Mouse (Mus musculus): ENCODE measurements around the gene Acvrl1. TPM values are rescaled to one million over a fixed set of nuclear protein-coding genes. Genes with fewer than 3 reads are reported as not detected.

Gene Acvrl1
- polyA plus RNA-seq, 1 experiment from 2014 or later = 2.6 TPM

GRCm38 (mm10) chr15:101086451-101086850 lies 41.9 kb upstream of the Acvrl1 start:
- WGBS (ENCODE audit: insufficient replicate concordance) = 72% methylated on average over 9 of the region's 9 CpGs
- Histone ChIP-seq H3K4me3 (ENCODE audit: low read depth, low read length) (no peak overlapping the region), H3K4me2 (ENCODE audit: low read depth, low read length) (no peak overlapping the region), H3K9ac (replicated peaks) (no peak overlapping the region), H3K36me3 (replicated peaks; ENCODE audit: insufficient read depth, low read length) (no peaks in the 10 kb centered on the region), H3K27me3 (ENCODE audit: insufficient read depth, low read length) (no peaks in the 10 kb centered on the region), H3K4me1 (ENCODE audit: insufficient read depth) (no peaks in the 10 kb centered on the region), H3K27ac (ENCODE audit: low read depth) (no peak overlapping the region), H3K9me3 (ENCODE audit: low read length) (no peaks in the 10 kb centered on the region)
- ATAC-seq (no peak), DNase-seq (no peak)
- TF ChIP-seq EP300 (IDR thresholded peaks at IDR 0.05; ENCODE audit: low read depth) (no peak), CTCF (IDR thresholded peaks at IDR 0.05; ENCODE audit: low read depth) (no peak)

- DNase-seq (no peak), ATAC-seq (no peak)
- no peak overlapping the region for H3K27ac ChIP-seq (ENCODE audit: low read depth)
- no peaks in the 10 kb centered on the region for H3K4me1 ChIP-seq (ENCODE audit: insufficient read depth)
- H3K4me3 ChIP-seq (ENCODE audit: low read depth, low read length) = no peak overlapping the region
- H3K9me3 ChIP-seq (ENCODE audit: low read length) = no peaks in the 10 kb centered on the region
- no peaks in the 10 kb centered on the region for H3K27me3 ChIP-seq (ENCODE audit: insufficient read depth, low read length)
- TF ChIP-seq CTCF (IDR thresholded peaks at IDR 0.05; ENCODE audit: low read depth) = no peak
- no peak for TF ChIP-seq EP300 (IDR thresholded peaks at IDR 0.05; ENCODE audit: low read depth)
- no peak overlapping the region for H3K4me2 ChIP-seq (ENCODE audit: low read depth, low read length)
- 46% methylated on average over 3 of the region's 3 CpGs for WGBS (ENCODE audit: insufficient replicate concordance)
- H3K36me3 ChIP-seq (replicated peaks; ENCODE audit: insufficient read depth, low read length) = no peaks in the 10 kb centered on the region
- no peak overlapping the region for H3K9ac ChIP-seq (replicated peaks)
Observed at GRCm38 (mm10) chr15:101086956-101087355, 41.4 kb upstream of the Acvrl1 start.

GRCm38 (mm10) chr15:101088291-101088690 lies 40.0 kb upstream of the Acvrl1 start:
- no peak overlapping the region for H3K27ac ChIP-seq (ENCODE audit: low read depth)
- H3K4me2 ChIP-seq (ENCODE audit: low read depth, low read length) = no peak overlapping the region
- no peak for ATAC-seq
- no peak for DNase-seq
- no peak overlapping the region for H3K9ac ChIP-seq (replicated peaks)
- WGBS (ENCODE audit: insufficient replicate concordance) = 67% methylated on average over 4 of the region's 4 CpGs
- no peaks in the 10 kb centered on the region for H3K27me3 ChIP-seq (ENCODE audit: insufficient read depth, low read length)
- H3K4me1 ChIP-seq (ENCODE audit: insufficient read depth) = peaks cover 8% of the 10 kb centered on the region; the same call in 1 of the 2 replicates
- H3K4me3 ChIP-seq (ENCODE audit: low read depth, low read length) = no peak overlapping the region
- no peaks in the 10 kb centered on the region for H3K9me3 ChIP-seq (ENCODE audit: low read length)
- TF ChIP-seq EP300 (IDR thresholded peaks at IDR 0.05; ENCODE audit: low read depth) (no peak), CTCF (IDR thresholded peaks at IDR 0.05; ENCODE audit: low read depth) (no peak)
- no peaks in the 10 kb centered on the region for H3K36me3 ChIP-seq (replicated peaks; ENCODE audit: insufficient read depth, low read length)

GRCm38 (mm10) chr15:101091551-101091950 lies 36.8 kb upstream of the Acvrl1 start:
- DNase-seq (no peak), ATAC-seq (no peak)
- TF ChIP-seq EP300 (IDR thresholded peaks at IDR 0.05; ENCODE audit: low read depth) (no peak), CTCF (IDR thresholded peaks at IDR 0.05; ENCODE audit: low read depth) (no peak)
- Histone ChIP-seq H3K9ac (replicated peaks) (no peak overlapping the region), H3K36me3 (replicated peaks; ENCODE audit: insufficient read depth, low read length) (no peaks in the 10 kb centered on the region), H3K4me3 (ENCODE audit: low read depth, low read length) (no peak overlapping the region), H3K4me2 (ENCODE audit: low read depth, low read length) (no peak overlapping the region), H3K9me3 (ENCODE audit: low read length) (no peaks in the 10 kb centered on the region), H3K27ac (ENCODE audit: low read depth) (no peak overlapping the region), H3K27me3 (ENCODE audit: insufficient read depth, low read length) (no peaks in the 10 kb centered on the region), H3K4me1 (ENCODE audit: insufficient read depth) (peaks cover 8% of the 10 kb centered on the region; the same call in 1 of the 2 replicates)
- WGBS (ENCODE audit: insufficient replicate concordance) = 75% methylated on average over 8 of the region's 8 CpGs

GRCm38 (mm10) chr15:101092121-101092828 lies 36.0 kb upstream of the Acvrl1 start:
- 44% methylated on average over 14 of the region's 14 CpGs for WGBS (ENCODE audit: insufficient replicate concordance)
- no peak for DNase-seq

GRCm38 (mm10) chr15:101092829-101093648 lies 35.3 kb upstream of the Acvrl1 start:
- WGBS (ENCODE audit: insufficient replicate concordance) = 50% methylated on average over 25 of the region's 25 CpGs
- H3K4me3 ChIP-seq (ENCODE audit: low read depth, low read length) = no peak overlapping the region
- DNase-seq (no peak), ATAC-seq (0 out of 2 replicates have a peak, but pooled peaks have one; percentile 43)
- TF ChIP-seq EP300 (IDR thresholded peaks at IDR 0.05; ENCODE audit: low read depth) (no peak), CTCF (IDR thresholded peaks at IDR 0.05; ENCODE audit: low read depth) (no peak)
- no peak overlapping the region for H3K27ac ChIP-seq (ENCODE audit: low read depth)
- H3K9ac ChIP-seq (replicated peaks) = no peak overlapping the region
- H3K27me3 ChIP-seq (ENCODE audit: insufficient read depth, low read length) = 0 out of 2 replicates have a peak, but pooled peaks cover 4% of the 10 kb centered on the region
- H3K4me2 ChIP-seq (ENCODE audit: low read depth, low read length) = no peak overlapping the region; the same call in 1 of the 2 replicates
- H3K36me3 ChIP-seq (replicated peaks; ENCODE audit: insufficient read depth, low read length) = no peaks in the 10 kb centered on the region
- no peaks in the 10 kb centered on the region for H3K9me3 ChIP-seq (ENCODE audit: low read length)
- peaks cover 8% of the 10 kb centered on the region for H3K4me1 ChIP-seq (ENCODE audit: insufficient read depth)

More at GRCm38 (mm10) chr15:101092121-101092828, 36.0 kb upstream of the Acvrl1 start:
- Histone ChIP-seq H3K4me2 (ENCODE audit: low read depth, low read length) (no peak overlapping the region), H3K9ac (replicated peaks) (no peak overlapping the region), H3K36me3 (replicated peaks; ENCODE audit: insufficient read depth, low read length) (no peaks in the 10 kb centered on the region), H3K4me3 (ENCODE audit: low read depth, low read length) (no peak overlapping the region), H3K27me3 (ENCODE audit: insufficient read depth, low read length) (no peaks in the 10 kb centered on the region), H3K4me1 (ENCODE audit: insufficient read depth) (peaks cover 8% of the 10 kb centered on the region; the same call in 1 of the 2 replicates), H3K9me3 (ENCODE audit: low read length) (no peaks in the 10 kb centered on the region), H3K27ac (ENCODE audit: low read depth) (no peak overlapping the region)
- no peak for ATAC-seq
- TF ChIP-seq EP300 (IDR thresholded peaks at IDR 0.05; ENCODE audit: low read depth) (no peak), CTCF (IDR thresholded peaks at IDR 0.05; ENCODE audit: low read depth) (no peak)
